Mouse (Mus musculus) spleen, embryonic (tissue): ENCODE measurements around the gene Fras1.

Source experiments
- CTCF ChIA-PET: fragments of 350-600 bp; sonication (Branson Sonifier 250); formaldehyde crosslinking; loops from one replicate; lab custom pipeline; 2022; lab: Charles Lee

Fras1 gene

DNA sequence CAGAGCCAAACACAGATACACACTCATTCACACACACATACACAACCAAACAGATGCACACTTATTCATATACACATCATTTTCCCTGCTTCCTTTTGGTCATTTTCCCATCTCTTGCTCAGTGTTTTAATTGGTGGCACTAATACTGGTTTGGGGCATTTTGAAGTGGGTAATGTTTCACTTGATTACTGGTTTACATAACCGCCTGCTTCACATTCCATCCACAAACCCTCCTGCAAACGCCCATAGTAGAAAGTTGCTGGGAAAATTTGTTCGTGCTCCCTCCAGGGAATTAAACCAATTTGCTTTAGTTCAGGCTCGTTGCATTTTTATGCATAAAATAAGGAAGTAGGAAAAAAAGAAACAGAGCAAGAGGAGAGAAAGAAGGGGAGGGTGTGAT is 200.8 kb downstream of the Fras1 start:
- CTCF ChIA-PET: no interaction called here

- CTCF ChIA-PET: no interaction called here
Measured at GRCm38 (mm10) chr5:96578705-96579104, 204.9 kb downstream of the Fras1 start.

DNA sequence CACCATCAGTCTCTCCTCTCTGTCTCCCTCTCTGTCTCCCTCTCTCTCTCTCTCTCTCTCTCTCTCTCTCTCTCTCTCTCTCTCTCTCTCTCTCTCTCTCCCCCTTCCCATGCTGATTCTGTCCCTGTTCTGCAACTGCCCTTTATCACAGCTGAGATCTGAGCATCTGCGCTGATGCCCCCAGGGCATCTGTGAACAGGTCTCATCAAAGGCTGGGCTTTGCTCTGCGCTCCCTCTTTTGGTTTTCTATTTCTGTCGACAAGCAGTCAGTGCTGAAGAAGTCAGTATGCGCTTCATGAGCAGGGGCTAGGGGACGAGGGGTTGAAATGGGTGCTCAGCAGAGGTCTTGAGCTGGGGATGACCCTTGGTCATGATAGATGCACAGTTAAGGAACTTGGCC is 206.2 kb downstream of the Fras1 start:
- CTCF ChIA-PET: no interaction called here

DNA sequence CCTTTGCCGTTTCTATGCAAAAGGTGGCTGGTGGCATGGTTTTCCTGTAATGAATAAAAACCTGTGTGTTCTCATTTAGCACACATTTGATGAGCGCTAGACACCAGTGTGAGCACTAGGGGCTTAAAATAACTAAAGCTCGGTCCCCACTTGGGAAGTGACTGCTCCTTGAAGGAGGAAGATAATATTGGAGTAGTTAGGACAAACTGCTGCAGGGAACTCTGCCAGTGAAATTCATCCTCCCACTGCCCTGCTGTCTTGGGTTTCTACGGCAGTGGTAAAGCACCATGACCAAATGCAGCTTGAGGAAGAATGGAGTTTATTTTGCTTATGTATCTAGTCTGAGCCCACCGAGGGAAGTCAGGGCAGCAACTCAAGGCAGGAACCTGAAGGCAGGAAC is 211.0 kb downstream of the Fras1 start:
- CTCF ChIA-PET: interaction anchor here (0.7 kb wide), 1 partner anchor 131 kb away, joined by 5 read pairs; no protein-coding TSS in a partner anchor

GRCm38 (mm10) chr5:96590621-96591020 is 216.9 kb downstream of the Fras1 start:
- CTCF ChIA-PET: no interaction called here

DNA sequence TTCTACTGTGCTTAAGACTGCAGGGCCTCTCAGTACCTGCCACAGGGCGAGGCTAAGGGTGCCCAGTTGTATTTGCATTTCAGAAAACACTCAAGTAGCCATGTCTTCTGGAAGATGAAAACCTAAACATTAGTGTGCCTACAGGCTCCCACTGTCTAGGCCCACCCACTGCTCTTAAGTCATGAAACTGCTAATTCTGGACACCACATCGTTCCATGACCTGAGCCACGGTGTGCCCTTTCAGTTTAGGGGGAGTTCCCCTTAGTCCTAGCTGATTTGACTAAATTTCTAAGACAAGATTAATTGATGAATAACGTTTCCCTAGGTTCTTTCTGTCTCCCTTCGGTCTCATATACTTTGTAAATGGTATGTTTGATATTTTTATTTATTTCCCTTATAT is 222.0 kb downstream of the Fras1 start:
- CTCF ChIA-PET: no interaction called here

DNA sequence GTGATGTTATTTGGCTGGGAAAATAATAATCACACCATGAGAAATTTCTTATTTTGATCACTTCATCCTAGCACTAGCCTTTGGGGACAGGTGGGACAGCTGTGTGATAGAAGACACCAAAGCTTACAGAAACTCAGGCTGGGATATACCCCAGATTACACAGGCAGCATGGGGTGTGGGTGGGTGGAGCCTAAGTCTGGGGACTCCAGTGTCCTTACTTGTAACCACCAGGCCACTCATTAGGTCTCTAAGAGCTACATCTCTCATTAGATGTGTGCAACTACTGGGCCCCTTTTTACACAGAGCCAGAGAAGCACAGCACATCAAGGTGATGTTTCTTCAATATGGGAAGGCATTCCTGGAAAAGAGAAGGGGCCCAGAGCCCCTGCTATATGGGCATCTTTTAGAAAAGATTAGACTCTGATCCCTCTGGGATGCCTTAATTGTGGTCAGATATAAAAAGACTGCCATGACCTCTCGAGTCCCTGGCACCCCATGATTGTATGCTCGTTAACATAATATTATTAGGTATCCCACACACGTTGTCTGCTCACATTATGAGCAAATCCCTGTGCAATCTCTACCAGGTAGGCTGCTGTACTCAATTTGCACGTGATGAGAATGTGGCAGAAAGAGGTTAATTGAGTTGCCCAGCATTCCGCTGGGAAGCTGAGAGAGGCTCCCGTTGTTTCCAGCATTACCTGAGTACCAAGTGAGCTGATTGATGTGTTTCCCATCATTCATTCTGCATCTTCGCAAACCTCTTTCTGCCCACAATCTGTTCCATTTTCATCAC is 230.4 kb downstream of the Fras1 start:
- CTCF ChIA-PET: no interaction called here

DNA sequence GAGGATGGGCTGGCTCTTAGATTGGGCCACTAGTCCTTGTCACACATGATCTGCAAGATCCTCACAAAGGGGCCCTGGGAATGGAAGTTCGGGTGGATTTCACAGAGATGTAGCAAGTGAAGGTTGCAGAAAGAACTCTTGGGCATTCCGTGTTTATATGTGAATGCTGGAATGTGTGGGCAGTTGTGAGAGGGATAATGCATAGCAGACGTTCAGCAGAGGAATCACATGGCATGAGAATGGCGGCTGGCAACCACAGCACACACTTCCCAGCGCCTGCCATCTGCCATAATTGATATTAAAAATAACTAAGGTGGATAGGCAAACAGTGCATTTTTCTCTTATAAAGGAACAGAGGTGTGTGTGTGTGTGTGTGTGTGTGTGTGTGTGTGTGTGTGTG is 234.3 kb downstream of the Fras1 start:
- CTCF ChIA-PET: no interaction called here

DNA sequence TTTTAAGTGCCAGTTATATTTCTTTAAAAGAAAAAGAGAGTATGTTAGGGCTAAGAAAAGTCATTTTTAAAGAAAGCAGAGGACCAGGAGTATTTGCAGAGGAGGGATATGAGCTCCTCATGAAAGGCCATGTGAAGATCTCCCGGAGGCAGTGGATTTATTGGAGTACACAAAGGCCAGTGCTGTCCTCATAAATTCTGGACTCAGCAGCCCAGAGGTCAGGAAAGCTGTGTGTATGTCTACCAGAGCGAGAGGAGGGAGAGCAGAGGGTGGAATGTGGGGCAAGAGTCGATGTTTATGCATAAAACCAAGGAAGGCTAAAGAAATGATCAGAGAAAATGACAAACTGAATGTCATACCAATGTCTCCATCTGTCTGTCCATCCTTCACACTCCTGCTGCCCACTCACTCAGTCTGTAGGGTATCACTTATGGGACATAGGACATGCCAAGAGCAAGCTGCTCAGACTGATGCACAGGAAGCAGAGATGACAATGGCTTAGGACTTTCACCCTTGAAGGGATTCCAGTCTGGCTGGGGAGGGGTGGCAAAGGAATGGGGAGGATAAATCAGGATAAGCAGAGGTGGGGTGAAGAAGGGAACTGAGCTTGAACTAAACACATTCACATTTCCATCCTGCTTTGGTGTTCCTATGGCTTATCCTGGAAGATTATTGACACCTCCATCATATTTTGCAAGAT is 235.0 kb downstream of the Fras1 start:
- CTCF ChIA-PET: no interaction called here

DNA sequence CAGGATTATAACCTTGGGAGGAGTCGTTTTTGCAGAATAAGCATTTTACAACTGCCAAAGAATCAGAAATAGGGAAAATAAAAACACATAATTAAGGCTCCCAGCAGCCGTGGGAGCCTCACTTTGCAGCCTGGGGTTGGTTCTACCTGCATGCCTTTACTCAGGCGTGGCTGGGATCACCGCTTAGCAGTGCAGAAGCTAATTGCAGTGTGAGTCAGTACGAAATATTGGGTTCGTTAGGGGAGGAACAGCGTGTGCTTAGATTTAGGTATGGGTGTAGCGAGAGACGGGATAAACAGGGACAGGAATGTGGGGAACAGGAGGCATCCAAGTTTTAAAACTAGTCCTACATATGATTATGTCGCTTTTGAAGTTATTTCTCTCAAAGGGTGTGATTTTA is 238.3 kb downstream of the Fras1 start:
- CTCF ChIA-PET: no interaction called here

GRCm38 (mm10) chr5:96616954-96617646 is 243.3 kb downstream of the Fras1 start:
- CTCF ChIA-PET: no interaction called here

DNA sequence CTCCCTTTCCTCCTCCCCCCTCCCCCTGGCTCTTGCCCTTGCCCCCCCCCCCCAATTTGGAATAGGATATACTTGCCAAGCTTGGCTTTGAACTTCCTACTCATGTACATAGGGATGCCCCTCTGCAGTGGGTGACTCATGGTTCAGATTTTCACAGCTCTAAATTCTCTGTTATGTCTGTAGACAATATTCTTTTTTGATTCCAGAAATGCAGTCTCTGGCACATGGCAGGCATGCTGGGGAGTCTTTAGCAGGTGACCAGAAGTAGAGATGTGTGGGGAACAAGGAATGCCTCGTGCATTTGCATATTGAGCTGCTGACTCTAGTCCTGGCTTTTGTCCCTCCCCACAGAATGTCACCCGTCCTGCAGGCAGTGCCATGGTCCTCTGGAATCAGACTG is 244.3 kb downstream of the Fras1 start:
- CTCF ChIA-PET: no interaction called here

GRCm38 (mm10) chr5:96620209-96620608 is 246.5 kb downstream of the Fras1 start:
- CTCF ChIA-PET: no interaction called here

DNA sequence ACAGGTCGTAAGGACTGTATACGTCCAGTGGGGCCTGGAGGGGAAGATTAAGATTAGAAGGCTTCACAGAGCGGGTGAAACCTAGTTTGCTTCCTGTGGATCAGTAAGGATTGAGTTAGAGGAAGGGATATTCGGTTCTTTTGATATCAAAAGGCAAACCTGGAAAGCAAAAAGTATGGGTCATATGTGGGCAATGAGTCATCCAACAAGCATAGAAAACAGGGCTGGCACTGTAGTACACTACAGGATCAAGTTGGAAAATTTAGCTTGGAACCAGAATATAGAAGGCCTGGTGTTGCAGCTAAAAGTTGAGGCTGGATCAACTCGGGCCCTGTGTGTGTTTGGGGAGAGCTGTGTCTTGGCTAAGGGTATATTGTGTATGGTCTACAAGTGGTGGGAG is 246.9 kb downstream of the Fras1 start:
- CTCF ChIA-PET: no interaction called here

GRCm38 (mm10) chr5:96622604-96623352 is 249.0 kb downstream of the Fras1 start:
- CTCF ChIA-PET: no interaction called here

DNA sequence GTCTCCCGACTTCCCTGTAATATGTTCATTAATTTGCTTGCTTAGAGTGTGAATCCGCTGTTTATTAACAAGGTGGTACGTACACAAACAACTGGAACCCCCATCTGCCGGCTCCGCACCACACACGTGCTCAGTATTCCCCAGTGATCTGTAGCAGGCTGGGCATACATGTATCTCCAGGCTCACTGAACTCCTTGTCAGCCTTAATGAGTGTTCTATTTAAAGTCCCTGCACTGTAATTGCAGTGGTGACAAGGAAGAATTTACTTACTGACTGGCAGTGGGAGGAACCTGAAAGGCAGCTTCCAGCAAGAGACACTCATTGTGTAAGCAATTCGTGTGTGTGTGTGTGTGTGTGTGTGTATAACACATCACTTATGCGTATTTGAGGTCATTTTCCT is 256.1 kb downstream of the Fras1 start:
- CTCF ChIA-PET: no interaction called here

GRCm38 (mm10) chr5:96635146-96635862 is 261.5 kb downstream of the Fras1 start:
- CTCF ChIA-PET: no interaction called here

GRCm38 (mm10) chr5:96635866-96636265 is 262.1 kb downstream of the Fras1 start:
- CTCF ChIA-PET: no interaction called here

DNA sequence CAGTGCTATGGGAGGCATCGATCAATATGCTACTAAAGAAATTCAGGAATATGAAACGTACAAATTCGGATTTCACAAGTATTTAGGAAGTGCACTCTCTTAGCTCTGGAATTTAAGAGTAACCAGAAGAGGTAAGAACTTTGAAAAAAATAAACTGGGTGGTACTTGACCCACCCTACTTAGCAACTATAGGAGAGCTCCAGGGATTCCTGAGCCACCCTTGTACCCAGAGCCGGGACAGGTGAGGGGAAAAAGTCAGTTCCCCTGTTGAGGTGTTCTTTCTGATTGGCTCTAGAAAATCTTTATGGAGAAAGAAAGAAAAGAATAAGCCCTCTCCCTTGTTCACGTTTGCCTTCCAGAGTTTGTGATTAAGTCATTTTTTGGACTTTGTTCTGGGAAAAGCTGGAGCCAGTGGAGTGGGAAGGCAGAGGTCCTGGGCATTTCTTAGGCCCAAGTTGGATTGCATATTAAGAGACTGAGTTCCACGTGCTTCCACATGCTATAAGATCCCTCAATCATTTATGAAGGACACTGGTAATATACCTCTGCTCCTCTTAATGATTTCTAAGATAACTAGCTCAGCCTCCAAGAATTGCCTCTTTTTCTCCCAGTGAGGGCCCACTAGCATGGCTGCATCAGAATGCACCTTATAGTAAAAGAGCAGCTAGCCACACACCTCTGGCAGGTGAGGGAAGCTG is 265.6 kb downstream of the Fras1 start:
- CTCF ChIA-PET: no interaction called here

- CTCF ChIA-PET: no interaction called here
Measured at GRCm38 (mm10) chr5:96641297-96641696, 267.5 kb downstream of the Fras1 start.

- CTCF ChIA-PET: no interaction called here
Measured at GRCm38 (mm10) chr5:96675676-96676075, 301.9 kb downstream of the Fras1 start.
